Mouse (Mus musculus): ENCODE measurements around the gene Ube2b.

DNA sequence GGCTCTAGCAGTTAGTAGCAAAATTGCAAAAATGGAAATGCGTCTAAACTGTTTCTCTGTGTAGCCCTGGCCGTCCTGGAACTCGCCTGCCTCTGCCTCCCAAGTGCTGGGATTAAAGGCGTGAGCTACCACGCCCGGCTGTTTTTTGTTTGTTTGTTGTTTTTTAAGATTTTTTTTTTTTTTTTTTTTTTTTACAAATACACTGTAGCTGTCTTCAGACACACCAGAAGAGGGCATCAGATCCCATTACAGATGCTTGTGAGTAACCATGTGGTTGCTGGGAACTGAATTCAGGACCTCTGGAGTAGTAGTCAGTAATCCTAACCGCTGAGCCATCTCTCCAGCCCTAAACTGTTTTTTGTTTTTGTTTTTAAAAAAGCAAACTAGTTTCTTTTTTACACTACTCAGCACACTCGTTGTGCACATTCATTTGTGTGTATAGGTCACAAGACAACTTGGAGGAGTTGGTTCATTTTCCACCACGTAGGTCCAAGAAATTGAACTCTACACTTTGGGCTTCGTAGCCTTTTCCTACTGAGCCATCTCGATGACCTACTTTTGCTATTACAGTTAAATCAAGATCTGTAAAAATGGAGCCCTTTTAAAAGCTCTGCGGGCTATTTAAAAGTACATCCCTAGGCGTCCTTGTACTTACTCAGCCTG lies 2.4 kb upstream of the Ube2b start:
- TF ChIP-seq POLR2A (IDR thresholded peaks at IDR 0.05; ENCODE audit: insufficient read depth, low read length), result no peak
- no peak for TF ChIP-seq CTCF (IDR thresholded peaks at IDR 0.05; ENCODE audit: low read depth, low read length)
- TF ChIP-seq EP300 (IDR thresholded peaks at IDR 0.05; ENCODE audit: insufficient read depth, low read depth, low read length), result no peak
